In the genomic region with DNA sequence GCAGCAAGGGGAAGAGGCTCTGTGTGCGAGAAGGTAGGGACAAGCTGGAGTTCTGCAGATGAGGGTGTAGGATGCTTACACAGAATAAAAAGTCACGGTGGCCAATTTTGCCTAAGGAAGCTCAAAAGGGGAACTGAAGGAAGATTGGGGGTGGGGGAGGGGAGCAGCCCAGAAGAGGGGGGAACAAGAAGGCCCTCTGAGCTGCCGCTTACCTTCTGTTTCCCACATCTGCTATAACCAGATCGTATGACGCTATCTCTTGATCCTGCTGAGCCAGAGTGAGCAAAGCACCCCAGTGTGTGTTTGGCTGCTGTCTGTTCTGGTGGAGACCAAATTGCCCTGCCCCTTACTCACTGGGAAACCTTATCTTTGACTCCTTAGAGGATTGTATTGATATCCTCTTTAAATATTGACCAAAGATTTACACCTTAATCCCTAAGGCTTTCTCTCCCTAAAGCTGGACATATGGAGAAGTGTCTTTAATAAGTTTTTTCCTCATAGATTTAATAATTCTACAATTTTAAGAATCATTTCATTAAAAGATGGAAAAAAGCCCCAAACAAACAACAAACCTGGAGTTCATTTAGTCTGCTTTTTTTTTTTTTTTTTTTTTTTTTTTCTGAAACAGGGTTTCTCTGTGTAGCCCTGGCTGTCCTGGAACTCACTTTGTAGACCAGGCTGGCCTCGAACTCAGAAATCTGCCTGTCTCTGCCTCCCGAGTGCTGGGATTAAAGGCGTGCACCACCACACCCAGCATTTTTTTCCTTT, we compare ENCODE assay signal across 1 mouse cellular context.
TF ChIP-seq lines count a peak whose summit lies in the region.

No protein-coding gene starts in this region.

TF ChIP-seq in CH12.LX, 34 proteins besides CTCF, POLR2A, EP300 and RAD21 (continued from another document):
- peak; percentile 83 for TF ChIP-seq CHD2 (IDR thresholded peaks at IDR 0.05; ENCODE audit: low read length)
- no peak for TF ChIP-seq MAZ (IDR thresholded peaks at IDR 0.05; ENCODE audit: low read depth, low read length)
- TF ChIP-seq JUN (IDR thresholded peaks at IDR 0.05; ENCODE audit: insufficient read depth, low read depth, low read length) = no peak
- peak; percentile 33; the same call in 1 of the 2 replicates for TF ChIP-seq ETS1 (conservative IDR thresholded peaks at IDR 0.05; ENCODE audit: low read depth, low read length)
- no peak for TF ChIP-seq MYC (IDR thresholded peaks at IDR 0.05; ENCODE audit: low read depth, low read length)
- no peak for TF ChIP-seq ELF1 (IDR thresholded peaks at IDR 0.05; ENCODE audit: low read depth, low read length)
- TF ChIP-seq SIN3A (IDR thresholded peaks at IDR 0.05; ENCODE audit: low read length) = no peak; the same call in none of the 2 replicates
